Mouse (Mus musculus) kidney, postnatal 0 days (tissue): ENCODE results near the gene Pde3b. TPM values are rescaled to one million over a fixed set of nuclear protein-coding genes. Genes with fewer than 3 reads are reported as not detected.

Experiments
- ATAC-seq: fragments of 200-750 bp; cut with Nextera tagmentation; replicated peaks from 2 replicates; pipeline ENCODE4 v1.8.0; 2017; ENCODE audit warnings: low read depth, moderate number of reproducible peaks, moderate TSS enrichment, moderate library complexity; ENCODE audit not compliant: low FRiP score
- DNase-seq: peaks from one replicate; pipeline ENCODE4 v3.0.0-alpha.2; 2016; ENCODE audit warnings: low spot score
- H3K27ac ChIP-seq: fragments of 300-500 bp; sonication (generic); 2 replicates; pipeline ENCODE4 v1.5.1; 2014; ENCODE audit warnings: mild to moderate bottlenecking
- H3K27me3 ChIP-seq: fragments of 300-500 bp; sonication (generic); 2 replicates; pipeline ENCODE4 v1.6.1; 2014; ENCODE audit warnings: low read length, mixed read lengths; ENCODE audit not compliant: insufficient read depth
- H3K36me3 ChIP-seq: fragments of 300-500 bp; sonication (generic); 2 replicates; pipeline ENCODE4 v1.6.1; 2014; ENCODE audit warnings: low read length, mixed read lengths; ENCODE audit not compliant: insufficient read depth
- H3K4me1 ChIP-seq: fragments of 300-500 bp; sonication (generic); replicated peaks from 2 replicates; pipeline ENCODE4 v1.6.1; 2014; ENCODE audit warnings: antibody characterized with exemption, low read length, mixed read lengths; ENCODE audit not compliant: insufficient read depth
- H3K4me2 ChIP-seq: fragments of 300-500 bp; sonication (generic); 2 replicates; pipeline ENCODE4 v1.6.1; 2014; ENCODE audit warnings: mild to moderate bottlenecking, low read length, moderate library complexity, mixed read lengths
- H3K4me3 ChIP-seq: fragments of 300-500 bp; sonication (generic); replicated peaks from 2 replicates; pipeline ENCODE4 v1.5.1; 2014; ENCODE audit warnings: low read depth, low read length
- H3K9ac ChIP-seq: fragments of 300-500 bp; sonication (generic); 2 replicates; pipeline ENCODE4 v1.6.1; 2014; ENCODE audit warnings: low read depth, low read length
- H3K9me3 ChIP-seq: fragments of 300-500 bp; sonication (generic); replicated peaks from 2 replicates; pipeline ENCODE4 v1.6.1; 2016; ENCODE audit warnings: low read length, inconsistent platforms, mixed read lengths
- CTCF ChIP-seq: IDR thresholded peaks from 2 replicates; pipeline ENCODE4 v1.5.1; 2016; ENCODE audit warnings: antibody characterized with exemption, low read depth, mild to moderate bottlenecking, moderate library complexity
- WGBS: fragments of 180-500 bp; shearing (Covaris S2); extraction: QIAGEN DNeasy Blood & Tissue Kit; methylation state at CpG from one replicate; pipeline ENCODE4 v1.1.7; 2014; 5-methylcytosine and 5-hydroxymethylcytosine counted together
- polyA plus RNA-seq: library from polyadenylated mRNA; unstranded; fragments of >200 nt; fragmentation: Nextera tagmentation; extraction: Ambion mirVana; gene quantifications from 2 replicates; pipeline ENCODE4 v1.2.1, GENCODE M21; 2015

Gene Pde3b
- polyA plus RNA-seq, 1 experiment from 2014 or later: 4.2 TPM

DNA sequence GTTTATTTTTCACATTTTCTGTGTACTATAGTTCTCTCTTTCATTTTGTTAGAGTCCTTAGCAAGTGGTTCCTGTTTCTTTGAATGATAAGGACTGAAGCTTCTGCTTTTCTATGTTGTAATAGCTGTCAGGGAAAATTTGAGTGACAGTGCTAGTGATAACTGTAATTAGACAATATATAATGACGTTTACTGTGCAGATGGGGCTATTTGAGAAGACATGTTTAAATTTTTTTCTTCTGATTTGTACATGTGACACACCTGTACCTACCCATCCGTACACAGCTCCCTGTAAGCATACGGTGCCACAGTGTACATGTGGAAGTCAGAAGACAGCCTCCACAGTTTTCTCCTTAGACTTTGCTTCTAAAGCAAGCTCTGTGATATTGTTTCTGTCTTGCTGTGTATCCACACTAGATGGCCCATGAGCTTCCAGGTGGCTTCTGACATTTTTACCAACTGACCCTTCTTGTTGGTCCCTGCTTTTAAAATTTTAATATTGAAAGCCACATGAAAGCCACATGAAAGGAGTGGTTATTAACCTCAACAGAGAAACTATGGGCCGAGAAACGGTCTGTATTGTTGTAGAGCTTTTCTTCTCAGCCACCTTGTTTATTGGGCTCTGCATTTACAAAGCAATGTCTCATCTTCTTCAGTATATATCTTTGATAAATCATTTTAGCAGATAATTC lies 38.4 kb downstream of the Pde3b start:
- no peak for DNase-seq
- Histone ChIP-seq H3K9me3 (no peaks in the 10 kb centered on the region), H3K27me3 (no peaks in the 10 kb centered on the region), H3K4me1 (no peaks in the 10 kb centered on the region), H3K4me2 (no peak overlapping the region), H3K36me3 (no peaks in the 10 kb centered on the region), H3K4me3 (no peak overlapping the region), H3K9ac (no peak overlapping the region), H3K27ac (no peak overlapping the region)
- TF ChIP-seq CTCF: no peak
- ATAC-seq: no peak
- WGBS: 84% methylated on average over 5 of the region's 5 CpGs

DNA sequence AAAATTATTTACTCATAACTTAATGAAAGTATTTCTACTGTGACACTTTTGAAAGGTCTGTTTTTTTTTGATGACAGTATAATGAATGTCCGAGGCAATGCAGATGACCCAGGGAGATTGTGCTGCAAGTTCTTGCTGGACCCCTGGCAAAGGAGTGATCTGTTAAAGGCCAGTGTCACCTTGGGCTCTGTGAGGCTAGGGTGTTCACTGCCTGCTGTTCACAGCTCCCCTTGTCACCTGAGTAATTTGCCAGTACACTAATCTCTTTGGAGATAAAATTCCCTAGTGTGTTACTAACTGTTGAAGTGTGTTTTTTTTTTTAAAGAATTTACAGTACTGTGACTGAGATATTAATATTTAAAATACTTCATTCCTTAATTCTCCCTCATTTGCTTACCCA lies 39.8 kb downstream of the Pde3b start:
- no peak for TF ChIP-seq CTCF
- H3K9me3 ChIP-seq: no peaks in the 10 kb centered on the region
- H3K36me3 ChIP-seq: no peaks in the 10 kb centered on the region
- no peak overlapping the region for H3K4me2 ChIP-seq
- no peak overlapping the region for H3K9ac ChIP-seq
- 71% methylated on average over 1 of the region's 1 CpGs for WGBS
- H3K4me1 ChIP-seq: no peaks in the 10 kb centered on the region
- ATAC-seq (no peak), DNase-seq (no peak)
- no peaks in the 10 kb centered on the region for H3K27me3 ChIP-seq
- no peak overlapping the region for H3K27ac ChIP-seq
- H3K4me3 ChIP-seq: no peak overlapping the region

GRCm38 (mm10) chr7:114456904-114457303 lies 41.8 kb downstream of the Pde3b start:
- H3K9me3 ChIP-seq: no peaks in the 10 kb centered on the region
- WGBS: 69% methylated on average over 4 of the region's 4 CpGs

GRCm38 (mm10) chr7:114459909-114460308 lies 44.8 kb downstream of the Pde3b start:
- TF ChIP-seq CTCF: no peak
- Histone ChIP-seq H3K9me3 (no peaks in the 10 kb centered on the region), H3K27me3 (no peaks in the 10 kb centered on the region), H3K36me3 (no peaks in the 10 kb centered on the region), H3K27ac (no peak overlapping the region), H3K4me3 (no peak overlapping the region), H3K4me1 (no peaks in the 10 kb centered on the region), H3K9ac (no peak overlapping the region), H3K4me2 (no peak overlapping the region)
- DNase-seq (no peak), ATAC-seq (no peak)
- WGBS: 61% methylated on average over 1 of the region's 1 CpGs

More at GRCm38 (mm10) chr7:114456904-114457303, 41.8 kb downstream of the Pde3b start:
- H3K9ac ChIP-seq: no peak overlapping the region
- H3K4me1 ChIP-seq: no peaks in the 10 kb centered on the region
- no peaks in the 10 kb centered on the region for H3K27me3 ChIP-seq
- no peak for ATAC-seq
- no peak overlapping the region for H3K4me3 ChIP-seq
- no peak overlapping the region for H3K4me2 ChIP-seq
- H3K36me3 ChIP-seq: no peaks in the 10 kb centered on the region
- TF ChIP-seq CTCF: no peak
- H3K27ac ChIP-seq: no peak overlapping the region
- no peak for DNase-seq

GRCm38 (mm10) chr7:114461727-114462126 lies 46.6 kb downstream of the Pde3b start:
- DNase-seq (no peak), ATAC-seq (no peak)

GRCm38 (mm10) chr7:114466358-114466757 lies 51.3 kb downstream of the Pde3b start:
- Histone ChIP-seq H3K27me3 (no peaks in the 10 kb centered on the region), H3K4me3 (no peak overlapping the region), H3K27ac (no peak overlapping the region), H3K4me1 (no peaks in the 10 kb centered on the region), H3K36me3 (no peaks in the 10 kb centered on the region), H3K4me2 (no peak overlapping the region), H3K9ac (no peak overlapping the region), H3K9me3 (no peaks in the 10 kb centered on the region)
- no peak for ATAC-seq
- TF ChIP-seq CTCF: no peak
- DNase-seq: no peak
- 87% methylated on average over 3 of the region's 3 CpGs for WGBS

More at GRCm38 (mm10) chr7:114461727-114462126, 46.6 kb downstream of the Pde3b start:
- Histone ChIP-seq H3K27ac (no peak overlapping the region), H3K4me1 (no peaks in the 10 kb centered on the region), H3K9ac (no peak overlapping the region), H3K9me3 (no peaks in the 10 kb centered on the region), H3K4me2 (no peak overlapping the region), H3K4me3 (no peak overlapping the region), H3K36me3 (no peaks in the 10 kb centered on the region), H3K27me3 (no peaks in the 10 kb centered on the region)
- no peak for TF ChIP-seq CTCF
- 73% methylated on average over 2 of the region's 2 CpGs for WGBS

GRCm38 (mm10) chr7:114472471-114472870 lies 57.4 kb downstream of the Pde3b start:
- Histone ChIP-seq H3K4me2 (no peak overlapping the region), H3K4me3 (no peak overlapping the region), H3K4me1 (no peaks in the 10 kb centered on the region), H3K27me3 (no peaks in the 10 kb centered on the region), H3K36me3 (no peaks in the 10 kb centered on the region), H3K9me3 (no peaks in the 10 kb centered on the region), H3K27ac (no peak overlapping the region), H3K9ac (no peak overlapping the region)
- ATAC-seq (no peak), DNase-seq (no peak)
- TF ChIP-seq CTCF: no peak
- 62% methylated on average over 2 of the region's 2 CpGs for WGBS
